8 mouse cellular contexts compared by ENCODE assay signal in the genomic region with DNA sequence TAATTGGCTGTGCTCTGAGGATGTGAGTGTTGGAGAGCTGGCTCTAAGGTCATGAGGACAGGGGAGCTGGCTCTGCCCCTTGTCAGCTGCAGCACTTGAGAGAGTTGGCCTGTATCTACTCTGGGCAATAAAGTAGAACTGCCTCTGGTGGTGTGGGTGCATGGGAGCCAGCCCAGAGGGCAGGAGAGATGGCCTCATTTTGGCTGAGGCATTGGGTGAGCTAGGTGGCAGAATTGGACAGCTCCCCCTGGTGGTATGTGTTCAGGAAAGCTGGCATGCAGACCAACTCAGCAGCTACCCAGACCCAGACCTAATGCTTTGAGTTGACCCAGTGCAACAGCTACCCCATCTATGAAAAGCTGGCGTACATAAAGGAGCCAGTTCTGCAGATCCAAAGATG.
DNase-seq lines count a peak whose midpoint lies in the region.

No protein-coding gene starts in this region.

- peak; percentile 11 to 26 for DNase-seq in layer of hippocampus, postnatal 10 days (ENCODE audit: low spot score in 2 of 2)
- no peak for DNase-seq in layer of hippocampus, adult 9-11 months
- DNase-seq in ES-CJ7 (ENCODE audit: low read depth, low spot score): peak; percentile 60
- peak; percentile 10 to 61 for DNase-seq in adrenal gland, adult (ENCODE audit: inconsistent age in 2 of 2, low spot score in 1 of 2)
- DNase-seq in forelimb bud, embryonic 11.5 days (ENCODE audit: low read depth, low spot score): peak; percentile 5
- peak; percentile 6 for DNase-seq in ovary, postnatal 36 days (ENCODE audit: low spot score)
- no peak for DNase-seq in thymus, postnatal 25 days
- DNase-seq in thymus, postnatal 36 days: no peak

Comparison
In these comparisons a context has a peak if more than half of its experiments do, and no peak if none do; other contexts are left out.
1. DNase-seq: peak in layer of hippocampus, postnatal 10 days (2 of 2), ES-CJ7 (single experiment), adrenal gland, adult (2 of 2), forelimb bud, embryonic 11.5 days (single experiment) and ovary, postnatal 36 days (single experiment); none in layer of hippocampus, adult 9-11 months (single experiment), thymus, postnatal 25 days (single experiment) and thymus, postnatal 36 days (0 of 2).